Mouse (Mus musculus) heart, embryonic 14.5 days (tissue): ENCODE results near the gene Mrln. TPM values are rescaled to one million over a fixed set of nuclear protein-coding genes. Genes with fewer than 3 reads are reported as not detected.
A peak's percentile ranks its signal among the peaks of the same experiment; 100 is the strongest.

Experiments
- ATAC-seq: fragments of 200-750 bp; cut with Nextera tagmentation; 2 replicates; pipeline ENCODE4 v1.8.0; 2017; ENCODE audit warnings: low read depth, moderate TSS enrichment; ENCODE audit not compliant: insufficient number of reproducible peaks, insufficient read depth, low FRiP score
- H3K27ac ChIP-seq, 2 experiments: fragments of 200-500 bp in 1 of 2; fragments of 300-500 bp in 1 of 2; sonication (generic) in 1 of 2; replicated peaks in 1 of 2; 2 replicates each; pipeline ENCODE4 v1.5.1; 2012 to 2014; ENCODE audit warnings: low read depth in 2 of 2, low read length in 2 of 2, control low read depth in 1 of 2, mild to moderate bottlenecking in 1 of 2, mixed read lengths in 1 of 2; ENCODE audit not compliant: control insufficient read depth in 1 of 2, insufficient read depth in 1 of 2
- H3K27me3 ChIP-seq: fragments of 300-500 bp; sonication (generic); 2 replicates; pipeline ENCODE4 v1.6.1; 2014; ENCODE audit warnings: mild to moderate bottlenecking, low read length, control low read depth; ENCODE audit not compliant: control insufficient read depth, insufficient read depth
- H3K36me3 ChIP-seq: fragments of 300-500 bp; sonication (generic); 2 replicates; pipeline ENCODE4 v1.6.1; 2014; ENCODE audit warnings: mild to moderate bottlenecking, control low read depth, low read length, mixed read lengths; ENCODE audit not compliant: control insufficient read depth, insufficient read depth
- H3K4me1 ChIP-seq, 2 experiments: fragments of 200-500 bp in 1 of 2; fragments of 300-500 bp in 1 of 2; sonication (generic) in 1 of 2; 2 replicates each; pipeline ENCODE4 v1.6.1; 2012 to 2014; ENCODE audit warnings: low read length in 2 of 2, control low read depth in 1 of 2, mixed read lengths in 1 of 2; ENCODE audit not compliant: control insufficient read depth in 2 of 2, insufficient read depth in 2 of 2
- H3K4me2 ChIP-seq: fragments of 300-500 bp; sonication (generic); 2 replicates; pipeline ENCODE4 v1.6.1; 2014; ENCODE audit warnings: mild to moderate bottlenecking, low read length
- H3K4me3 ChIP-seq, 2 experiments: fragments of 200-500 bp in 1 of 2; fragments of 300-500 bp in 1 of 2; sonication (generic) in 1 of 2; 2 replicates each; pipeline ENCODE4 v1.5.1; 2012 to 2014; ENCODE audit warnings: low read length in 2 of 2, mild to moderate bottlenecking in 2 of 2, control low read depth in 1 of 2, low read depth in 1 of 2, moderate library complexity in 1 of 2; ENCODE audit not compliant: control insufficient read depth in 1 of 2, insufficient read depth in 1 of 2
- H3K9ac ChIP-seq: fragments of 300-500 bp; sonication (generic); 2 replicates; pipeline ENCODE4 v1.6.1; 2014; ENCODE audit warnings: mild to moderate bottlenecking, low read length
- H3K9me3 ChIP-seq: fragments of 300-500 bp; sonication (generic); 2 replicates; pipeline ENCODE4 v1.6.1; 2016; ENCODE audit warnings: low read length, control low read depth; ENCODE audit not compliant: control insufficient read depth
- WGBS: fragments of 180-500 bp; shearing (Covaris S2); extraction: QIAGEN DNeasy Blood & Tissue Kit; methylation state at CpG from one replicate; pipeline ENCODE4 v1.1.7; 2014; 5-methylcytosine and 5-hydroxymethylcytosine counted together
- polyA plus RNA-seq: library from polyadenylated mRNA; unstranded; fragments of >200 nt; fragmentation: Nextera tagmentation; extraction: Ambion mirVana; gene quantifications from 2 replicates; pipeline ENCODE4 v1.2.1, GENCODE M21; 2014

The Mrln gene
- polyA plus RNA-seq, 1 experiment from 2014 or later, result 0.92 TPM

DNA sequence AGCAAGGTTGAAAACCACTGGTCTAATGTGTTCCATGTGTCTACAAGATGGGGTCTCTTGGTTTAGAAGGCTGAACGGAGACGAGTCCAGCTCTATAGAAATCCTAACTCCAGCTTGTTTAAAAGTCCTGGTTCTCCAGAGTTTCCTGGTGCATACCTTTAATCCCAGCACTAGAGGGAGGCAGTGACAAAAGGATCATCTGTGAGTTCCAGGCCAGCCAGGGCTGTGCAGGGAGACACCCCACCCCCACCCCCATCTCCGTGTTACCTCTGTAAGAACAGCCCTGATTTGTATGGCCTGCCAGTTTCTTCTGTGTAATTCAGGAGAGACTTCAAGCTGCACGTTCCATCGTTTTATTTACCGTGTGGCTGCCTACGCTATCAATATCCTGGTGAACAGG is 8.7 kb upstream of the Mrln start:
- Histone ChIP-seq H3K36me3 (peaks cover 32% of the 10 kb centered on the region), H3K9ac (no peak overlapping the region), H3K9me3 (no peaks in the 10 kb centered on the region), H3K4me2 (no peak overlapping the region), H3K4me3 (no peak overlapping the region), H3K27ac (no peak overlapping the region), H3K4me1 (peaks cover 0 to 3% of the 10 kb centered on the region in 2 experiments; a peak in 1 of 4 replicates), H3K27me3 (no peaks in the 10 kb centered on the region)
- peak; percentile 67; the same call in 1 of the 2 replicates for ATAC-seq
- 61% methylated on average over 7 of the region's 7 CpGs for WGBS

GRCm38 (mm10) chr10:70196666-70197065 is 7.8 kb upstream of the Mrln start:
- H3K4me1 ChIP-seq, result peaks cover 0 to 3% of the 10 kb centered on the region in 2 experiments; a peak in 1 of 4 replicates
- no peak overlapping the region for H3K4me3 ChIP-seq
- ATAC-seq, result no peak
- H3K36me3 ChIP-seq, result peaks cover 23% of the 10 kb centered on the region
- no peaks in the 10 kb centered on the region for H3K27me3 ChIP-seq
- no peak overlapping the region for H3K4me2 ChIP-seq
- no peak overlapping the region for H3K9ac ChIP-seq
- H3K9me3 ChIP-seq, result no peaks in the 10 kb centered on the region
- no peak overlapping the region for H3K27ac ChIP-seq
- 85% methylated on average over 6 of the region's 6 CpGs for WGBS

DNA sequence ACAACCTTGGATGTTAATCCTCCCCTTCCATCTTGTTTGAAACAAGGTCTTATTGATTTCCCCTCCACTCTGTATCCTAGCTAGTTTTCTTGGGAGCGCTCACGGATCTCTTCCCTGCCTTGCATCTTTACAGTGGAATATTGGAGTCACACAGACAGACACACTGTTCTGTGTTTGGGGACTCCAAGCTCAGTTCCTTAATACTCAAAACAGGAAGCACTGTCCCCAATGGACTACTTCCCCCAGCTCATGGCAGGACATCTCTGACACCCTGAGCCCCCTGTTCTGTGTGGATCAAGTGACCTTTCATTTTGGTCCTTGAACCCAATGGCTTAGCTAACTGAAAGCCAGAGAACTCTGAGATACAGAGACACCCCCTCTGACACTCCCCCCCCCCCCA is 6.9 kb upstream of the Mrln start:
- 90% methylated on average over 2 of the region's 2 CpGs for WGBS
- Histone ChIP-seq H3K4me1 (peaks cover 0 to 3% of the 10 kb centered on the region in 2 experiments; a peak in 1 of 4 replicates), H3K9ac (no peak overlapping the region), H3K27me3 (no peaks in the 10 kb centered on the region), H3K4me3 (no peak overlapping the region), H3K36me3 (peaks cover 15% of the 10 kb centered on the region), H3K9me3 (no peaks in the 10 kb centered on the region), H3K27ac (no peak overlapping the region), H3K4me2 (no peak overlapping the region)
- no peak for ATAC-seq

- no peak overlapping the region for H3K27ac ChIP-seq
- no peaks in the 10 kb centered on the region for H3K27me3 ChIP-seq
- no peaks in the 10 kb centered on the region for H3K9me3 ChIP-seq
- peaks cover 0 to 3% of the 10 kb centered on the region in 2 experiments; a peak in 1 of 4 replicates for H3K4me1 ChIP-seq
- no peak overlapping the region for H3K4me3 ChIP-seq
- H3K9ac ChIP-seq, result no peak overlapping the region
- ATAC-seq, result no peak
- H3K4me2 ChIP-seq, result no peak overlapping the region
- H3K36me3 ChIP-seq, result peaks cover 10% of the 10 kb centered on the region
- WGBS, result 71% methylated on average over 6 of the region's 6 CpGs
Measured at GRCm38 (mm10) chr10:70198012-70198411, 6.5 kb upstream of the Mrln start.

GRCm38 (mm10) chr10:70198951-70199463 is 5.5 kb upstream of the Mrln start:
- Histone ChIP-seq H3K27me3 (no peaks in the 10 kb centered on the region), H3K36me3 (peaks cover under 1% of the 10 kb centered on the region; the same call in 1 of the 2 replicates), H3K9me3 (no peaks in the 10 kb centered on the region), H3K4me2 (no peak overlapping the region), H3K4me1 (peaks cover 0 to 3% of the 10 kb centered on the region in 2 experiments; a peak in 1 of 4 replicates), H3K27ac (no peak overlapping the region), H3K4me3 (no peak overlapping the region), H3K9ac (no peak overlapping the region)
- 91% methylated on average over 7 of the region's 7 CpGs for WGBS
- ATAC-seq, result no peak

DNA sequence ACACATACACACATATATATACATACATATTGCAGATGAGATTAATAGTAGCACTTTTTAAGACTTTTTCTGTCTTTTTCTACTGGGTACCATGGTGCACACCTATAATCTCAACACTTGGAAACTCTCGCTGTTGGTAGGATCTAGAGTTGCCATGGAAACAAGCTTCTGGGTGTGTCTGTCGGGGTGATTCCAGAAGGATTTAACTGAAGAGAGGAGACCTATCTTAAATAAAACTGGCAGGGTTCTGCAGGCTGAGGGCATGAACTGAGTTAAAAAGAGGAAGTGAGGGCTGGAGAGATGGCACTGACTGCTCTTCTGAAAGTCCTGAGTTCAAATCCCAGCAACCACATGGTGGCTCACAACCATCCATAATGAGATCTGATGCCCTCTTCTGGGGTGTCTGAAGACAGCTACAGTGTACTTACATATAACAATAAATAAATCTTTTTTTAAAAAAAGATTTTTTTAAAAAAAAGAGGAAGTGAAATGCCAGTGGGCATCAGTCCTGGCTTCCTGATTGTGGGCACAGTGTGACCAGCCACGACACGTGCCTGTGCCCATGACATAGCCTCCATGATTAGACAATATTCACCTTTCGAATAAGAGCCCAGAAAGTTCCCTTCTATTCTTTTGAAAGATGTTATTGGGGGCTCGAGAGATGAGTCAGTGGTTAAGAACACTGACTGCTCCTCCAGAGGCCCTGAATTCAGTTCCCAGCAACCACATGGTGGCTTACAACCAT is 4.8 kb upstream of the Mrln start:
- H3K27me3 ChIP-seq, result no peaks in the 10 kb centered on the region
- no peak overlapping the region for H3K27ac ChIP-seq
- H3K36me3 ChIP-seq, result no peaks in the 10 kb centered on the region
- no peak overlapping the region for H3K9ac ChIP-seq
- no peak overlapping the region for H3K4me3 ChIP-seq
- ATAC-seq, result no peak
- no peak overlapping the region for H3K4me2 ChIP-seq
- H3K9me3 ChIP-seq, result no peaks in the 10 kb centered on the region
- peaks cover 0 to 3% of the 10 kb centered on the region in 2 experiments; a peak in 1 of 4 replicates for H3K4me1 ChIP-seq
- WGBS, result 84% methylated on average over 6 of the region's 6 CpGs

GRCm38 (mm10) chr10:70200889-70201500 is 3.5 kb upstream of the Mrln start:
- Histone ChIP-seq H3K9ac (no peak overlapping the region), H3K4me2 (no peak overlapping the region), H3K27me3 (no peaks in the 10 kb centered on the region), H3K4me1 (no peaks in the 10 kb centered on the region), H3K9me3 (no peaks in the 10 kb centered on the region), H3K4me3 (no peak overlapping the region), H3K27ac (no peak overlapping the region), H3K36me3 (no peaks in the 10 kb centered on the region)
- ATAC-seq, result no peak
- WGBS, result 72% methylated on average over 12 of the region's 12 CpGs
